Comparison of ENCODE assay signal across 30 mouse cellular contexts in the genomic region with DNA sequence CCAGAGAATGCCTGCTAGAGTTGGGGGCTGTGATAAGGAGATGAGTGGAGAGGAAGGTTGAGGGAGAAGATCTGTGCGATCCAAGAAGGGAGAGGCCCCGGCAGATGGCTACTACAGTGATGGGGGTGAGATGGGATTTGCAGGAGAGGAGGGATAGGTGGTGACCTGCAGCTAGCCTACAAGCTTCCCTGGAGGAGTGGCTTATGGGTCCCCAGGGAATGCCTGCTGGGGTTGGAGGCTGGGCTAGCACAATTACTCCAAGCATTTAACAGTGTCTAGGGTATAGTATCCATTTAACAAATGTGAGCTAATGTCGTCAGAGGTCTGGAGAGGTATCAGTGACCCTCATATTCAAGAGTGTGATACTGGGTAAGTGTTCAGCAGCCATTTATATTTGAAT. TPM values are rescaled to one million over a fixed set of nuclear protein-coding genes. Genes with fewer than 3 reads are reported as not detected.
DNase-seq lines count a peak whose midpoint lies in the region; ATAC-seq and TF ChIP-seq lines count a peak whose summit lies in the region.
"Had no signal": no experiment of that assay in that cellular context is flagged by ENCODE, and none has a peak within 500 bp of the region (broad histone marks: within the 10 kb centered on the region; RNA-seq: fewer than 3 reads in every experiment).

No protein-coding gene starts in this region.

- peaks cover 11% of the 10 kb centered on the region; the same call in 1 of the 2 replicates for H3K9me3 ChIP-seq in heart, embryonic 12.5 days (replicated peaks)
- 0 out of 2 replicates have a peak, but pooled peaks cover 3% of the 10 kb centered on the region for H3K9me3 ChIP-seq in heart, postnatal 0 days (replicated peaks; ENCODE audit: control insufficient read depth, low read length)
- H3K9me3 ChIP-seq in liver, embryonic 16.5 days (replicated peaks; ENCODE audit: control insufficient read depth, low read length), result peaks cover 3% of the 10 kb centered on the region
- H3K9me3 ChIP-seq: forebrain, embryonic 13.5 days; kidney, embryonic 15.5 days; limb, embryonic 12.5 days had no signal

- H3K27ac ChIP-seq in heart, embryonic 12.5 days (ENCODE audit: poor library complexity, severe bottlenecking), result peak overlapping the region; percentile 46; the same call in 1 of the 2 replicates
- peak overlapping the region; percentile 89 for H3K27ac ChIP-seq in heart, postnatal 0 days (ENCODE audit: low read depth)
- no peak overlapping the region for H3K27ac ChIP-seq in liver, embryonic 16.5 days (ENCODE audit: low read length)
- H3K27ac ChIP-seq: forebrain, embryonic 13.5 days; kidney, embryonic 15.5 days; layer of hippocampus, adult 2 months; left cerebral cortex, adult 2 months; limb, embryonic 12.5 days; midbrain, embryonic 13.5 days; neural tube, embryonic 13.5 days had no signal

- no peaks in the 10 kb centered on the region for H3K27me3 ChIP-seq in heart, embryonic 12.5 days (replicated peaks)
- H3K27me3 ChIP-seq in heart, postnatal 0 days (ENCODE audit: control insufficient read depth, insufficient read depth, low read length), result no peaks in the 10 kb centered on the region
- H3K27me3 ChIP-seq in liver, embryonic 16.5 days (ENCODE audit: control insufficient read depth, insufficient read depth, low read depth, low read length), result no peaks in the 10 kb centered on the region; the same call in 1 of the 2 replicates
- H3K27me3 ChIP-seq: forebrain, embryonic 13.5 days; kidney, embryonic 15.5 days; limb, embryonic 12.5 days; megakaryocyte, embryonic 14.5 days; midbrain, embryonic 13.5 days; neural tube, embryonic 13.5 days had no signal

- no peak overlapping the region for H3K4me3 ChIP-seq in heart, embryonic 12.5 days
- H3K4me3 ChIP-seq in heart, postnatal 0 days (ENCODE audit: low read depth, low read length), result no peak overlapping the region
- no peak overlapping the region for H3K4me3 ChIP-seq in liver, embryonic 16.5 days (ENCODE audit: low read depth, low read length)
- H3K4me3 ChIP-seq: forebrain, embryonic 13.5 days; kidney, embryonic 15.5 days; layer of hippocampus, adult 2 months; left cerebral cortex, adult 2 months; limb, embryonic 12.5 days; megakaryocyte, embryonic 14.5 days; midbrain, embryonic 13.5 days; neural tube, embryonic 13.5 days had no signal

- TF ChIP-seq EP300 in heart, postnatal 0 days (IDR thresholded peaks at IDR 0.05; ENCODE audit: low read depth), result no peak

- no peaks in the 10 kb centered on the region for H3K36me3 ChIP-seq in heart, embryonic 12.5 days
- H3K36me3 ChIP-seq in heart, postnatal 0 days (replicated peaks; ENCODE audit: control insufficient read depth, insufficient read depth, low read length), result no peaks in the 10 kb centered on the region
- no peaks in the 10 kb centered on the region for H3K36me3 ChIP-seq in liver, embryonic 16.5 days (ENCODE audit: control insufficient read depth, insufficient read depth)
- H3K36me3 ChIP-seq: kidney, embryonic 15.5 days; limb, embryonic 12.5 days; midbrain, embryonic 13.5 days; neural tube, embryonic 13.5 days had no signal

- no peak for TF ChIP-seq CTCF in heart, postnatal 0 days (IDR thresholded peaks at IDR 0.05; ENCODE audit: low read depth)

- intact Hi-C loops in heart, postnatal 14 days (cut with DNase I), result no loop called here
- intact Hi-C loops in heart, postnatal 36 days (cut with DNase I), result no loop called here

- 81% methylated on average over 3 of the region's 3 CpGs for WGBS in heart, embryonic 12.5 days
- 76% methylated on average over 3 of the region's 3 CpGs for WGBS in heart, postnatal 0 days
- WGBS in liver, embryonic 16.5 days (ENCODE audit: insufficient replicate concordance), result 85% methylated on average over 3 of the region's 3 CpGs

- peak; percentile 43 for DNase-seq in adrenal gland, postnatal 10 days
- DNase-seq in adrenal gland, adult 8-10 months, result no peak
- no peak for DNase-seq in heart, postnatal 14 days
- DNase-seq in heart, postnatal 0 days (ENCODE audit: low spot score), result no peak
- DNase-seq in heart, postnatal 36 days, result no peak
- DNase-seq in kidney, postnatal 4 days, result no peak
- DNase-seq: adrenal gland, adult 2 months; cerebellum, adult 11 months; cerebellum, adult 9-10 months; cerebellum, postnatal 36 days; kidney, adult 18-20 months; kidney, postnatal 25 days; lung, adult 18-20 months; lung, postnatal 4 days; right cerebral cortex, postnatal 4 days; thymus, adult 2 months; thymus, postnatal 36 days had no signal

- no peak overlapping the region for H3K9ac ChIP-seq in heart, embryonic 12.5 days
- no peak overlapping the region for H3K9ac ChIP-seq in heart, postnatal 0 days (replicated peaks; ENCODE audit: low read depth, low read length)
- H3K9ac ChIP-seq in liver, embryonic 16.5 days (ENCODE audit: low read depth, low read length), result peak overlapping the region; percentile 24; the same call in 1 of the 2 replicates
- H3K9ac ChIP-seq: forebrain, embryonic 13.5 days; kidney, embryonic 15.5 days; limb, embryonic 12.5 days; midbrain, embryonic 13.5 days; neural tube, embryonic 13.5 days had no signal

- H3K4me2 ChIP-seq in heart, embryonic 12.5 days, result no peak overlapping the region
- H3K4me2 ChIP-seq in heart, postnatal 0 days (ENCODE audit: low read depth, low read length), result peak overlapping the region; percentile 22
- 0 out of 2 replicates have a peak overlapping the region, but pooled peaks have one; percentile 39 for H3K4me2 ChIP-seq in liver, embryonic 16.5 days (ENCODE audit: low read depth, low read length)
- H3K4me2 ChIP-seq: forebrain, embryonic 13.5 days; kidney, embryonic 15.5 days; limb, embryonic 12.5 days; midbrain, embryonic 13.5 days; neural tube, embryonic 13.5 days had no signal

- H3K4me1 ChIP-seq in heart, embryonic 12.5 days (replicated peaks), result peaks cover 8% of the 10 kb centered on the region
- H3K4me1 ChIP-seq in heart, postnatal 0 days (ENCODE audit: control insufficient read depth, insufficient read depth), result peaks cover 8% of the 10 kb centered on the region
- H3K4me1 ChIP-seq in liver, embryonic 16.5 days (ENCODE audit: control insufficient read depth, low read depth, low read length), result peaks cover 51% of the 10 kb centered on the region
- H3K4me1 ChIP-seq: forebrain, embryonic 13.5 days; limb, embryonic 12.5 days; midbrain, embryonic 13.5 days; neural tube, embryonic 13.5 days had no signal

- no peak for ATAC-seq in heart, embryonic 12.5 days (ENCODE audit: insufficient number of reproducible peaks, low FRiP score)
- no peak for ATAC-seq in heart, postnatal 0 days (ENCODE audit: insufficient read depth, low read depth)
- ATAC-seq in liver, embryonic 16.5 days (ENCODE audit: low read depth), result no peak
- ATAC-seq: activated CD4-positive, CD25-positive, alpha-beta regulatory T cell, adult 4 months; forebrain, embryonic 13.5 days; hindbrain, embryonic 16.5 days; lung, postnatal 0 days; midbrain, embryonic 13.5 days had no signal

RNA-seq across cellular contexts. Expression of a gene that starts 7.9 kb away (rescaled TPM):
- 100 to 1,000 TPM; 118 to 230 TPM for total RNA-seq in adrenal gland, postnatal 10 days (2021)
- 10 to 100 TPM; 19.0 to 42.8 (median 24.0) TPM for total RNA-seq in adrenal gland, adult 8-10 months (2022)
- polyA plus RNA-seq in heart, embryonic 12.5 days (2016; fragmentation: Nextera tagmentation; extraction: Ambion mirVana), result 165 and 166 TPM in 2 replicates
- 100 to 1,000 TPM; 166 to 175 TPM for total RNA-seq in heart, postnatal 14 days (2021)
- total RNA-seq in heart, postnatal 0 days (2014; rRNA removed; ENCODE audit: low replicate concordance), result 195 TPM in 2 replicates
- 282 and 284 TPM in 2 replicates for polyA plus RNA-seq in heart, postnatal 0 days (2015; fragmentation: Nextera tagmentation; extraction: Ambion mirVana)
- total RNA-seq in heart, postnatal 36 days (2021), result 100 to 1,000 TPM; 174 to 188 TPM
- polyA plus RNA-seq in liver, embryonic 16.5 days (2015; fragmentation: Nextera tagmentation; extraction: Ambion mirVana), result 212 and 220 TPM in 2 replicates
- polyA plus RNA-seq: activated CD4-positive, CD25-positive, alpha-beta regulatory T cell, adult 4 months had no signal
